Mouse (Mus musculus) E14TG2a.4 (cell line): ENCODE data around the gene Hspa1a.
"Not testable (repeated sequence)": the region's sequence is repeated elsewhere in the genome, so short reads cannot be mapped to it uniquely, and the experiment has no call there.

Experiments
- H3K27me3 ChIP-seq: 2 replicates; pipeline ENCODE4 v1.6.1; 2014; ENCODE audit warnings: low read length, control low read depth; ENCODE audit not compliant: insufficient read depth
- H3K36me3 ChIP-seq: 2 replicates; pipeline ENCODE4 v1.6.1; 2014; ENCODE audit warnings: low read length, control low read depth; ENCODE audit not compliant: insufficient read depth
- H3K4me1 ChIP-seq: replicated peaks from 2 replicates; pipeline ENCODE4 v1.6.1; 2014; ENCODE audit warnings: low read depth, low read length, control low read depth
- H3K4me3 ChIP-seq: replicated peaks from 2 replicates; pipeline ENCODE4 v1.5.1; 2014; ENCODE audit warnings: mild to moderate bottlenecking, low read length
- H3K9me3 ChIP-seq: 2 replicates; pipeline ENCODE4 v1.6.1; 2014; ENCODE audit warnings: low read length, control low read depth
- CTCF ChIP-seq: conservative IDR thresholded peaks from 2 replicates; pipeline ENCODE4 v1.5.1; 2014; ENCODE audit warnings: low read length
- NANOG ChIP-seq: IDR thresholded peaks from 2 replicates; pipeline ENCODE4 v1.6.1; 2014; ENCODE audit warnings: borderline replicate concordance, low read length, mixed read lengths
- POU5F1 ChIP-seq: IDR thresholded peaks from 2 replicates; pipeline ENCODE4 v1.6.1; 2014; ENCODE audit warnings: low read length, borderline replicate concordance

The Hspa1a gene

DNA sequence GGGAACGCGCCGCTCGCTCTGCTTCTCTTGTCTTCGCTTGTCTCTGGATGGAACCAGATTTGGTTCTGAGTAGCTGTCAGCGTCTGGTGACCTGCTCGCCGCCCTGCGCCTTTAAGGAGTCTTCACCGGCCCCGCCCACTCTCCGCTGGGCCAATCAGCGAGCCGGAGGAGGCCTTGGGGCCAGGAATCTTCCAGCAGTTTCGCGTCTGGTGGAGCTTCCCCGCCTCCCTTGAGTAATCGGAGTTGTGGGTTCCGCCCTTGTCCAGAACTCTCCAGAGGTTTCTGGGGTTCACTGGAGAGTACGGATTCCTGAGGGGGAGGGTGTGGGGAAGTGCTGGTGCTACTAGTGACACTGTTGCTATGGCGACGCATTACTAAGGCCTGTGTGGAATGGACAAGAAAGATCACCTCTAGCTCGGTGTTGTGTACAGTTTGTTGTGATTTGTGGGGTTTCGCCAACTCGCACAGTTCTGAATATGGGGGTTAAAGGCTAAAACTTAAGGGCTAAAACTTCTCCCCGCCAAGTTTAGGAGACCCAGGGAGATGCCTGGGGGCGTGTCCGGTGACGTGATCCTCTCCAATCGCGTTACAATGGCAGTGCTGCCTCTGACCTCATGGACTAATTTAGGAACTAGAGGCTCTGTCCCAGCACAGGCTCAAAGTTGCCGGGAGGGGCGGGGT is at the start of gene Hspa1a, which contains the start of gene Hspa1l:
Hspa1a (minus strand) TSS at position 88 of the 681 bp plus-strand sequence.
Hspa1l (plus strand) TSS at position 635 of the 681 bp plus-strand sequence.
- H3K4me3 ChIP-seq, result peak within 1 kb of the TSS; percentile 64
- H3K4me1 ChIP-seq, result peaks cover 21% of the 10 kb centered on the region
- peaks cover 64% of the 10 kb centered on the region for H3K27me3 ChIP-seq
- not testable (repeated sequence) for H3K36me3 ChIP-seq, H3K9me3 ChIP-seq

DNA sequence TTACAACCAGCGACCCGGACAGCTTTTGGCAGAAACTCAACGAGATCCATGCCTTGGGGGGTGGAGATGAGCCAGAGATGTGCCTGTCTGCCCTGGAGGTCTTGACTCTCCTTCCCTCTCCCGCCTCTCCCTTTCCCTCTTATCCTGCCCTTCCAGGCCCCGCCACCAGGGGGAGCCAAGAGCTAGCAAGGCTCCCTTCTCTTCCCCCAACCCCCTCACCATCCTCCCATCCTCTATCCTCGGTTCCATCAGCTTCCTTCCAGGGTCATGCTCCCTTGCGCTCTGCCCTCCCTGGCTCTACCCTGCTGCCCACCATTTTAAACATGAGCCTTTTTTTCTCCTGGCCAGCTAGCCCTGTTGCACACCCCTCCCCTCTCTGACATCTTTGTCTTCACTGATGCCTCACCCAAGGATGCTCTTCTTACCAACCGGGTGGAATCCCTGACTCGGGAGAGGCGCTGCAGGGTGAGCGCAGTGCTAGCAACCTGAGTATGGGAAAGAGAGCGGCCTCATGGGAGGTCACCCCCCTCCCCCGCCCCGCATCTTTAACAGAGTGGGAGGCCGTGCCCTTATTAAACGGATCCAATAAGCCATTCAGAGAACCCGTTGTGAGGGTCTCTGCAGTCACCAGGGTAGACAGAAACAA is 49.3 kb upstream of the Hspa1a start:
- Histone ChIP-seq H3K4me1 (peaks cover 77% of the 10 kb centered on the region), H3K9me3 (no peaks in the 10 kb centered on the region), H3K27me3 (peaks cover 22% of the 10 kb centered on the region), H3K36me3 (peaks cover 16% of the 10 kb centered on the region), H3K4me3 (peak overlapping the region; percentile 26; the same call in 1 of the 2 replicates)
- TF ChIP-seq NANOG, result no peak
- peak; percentile 93 for TF ChIP-seq CTCF
- no peak for TF ChIP-seq POU5F1

DNA sequence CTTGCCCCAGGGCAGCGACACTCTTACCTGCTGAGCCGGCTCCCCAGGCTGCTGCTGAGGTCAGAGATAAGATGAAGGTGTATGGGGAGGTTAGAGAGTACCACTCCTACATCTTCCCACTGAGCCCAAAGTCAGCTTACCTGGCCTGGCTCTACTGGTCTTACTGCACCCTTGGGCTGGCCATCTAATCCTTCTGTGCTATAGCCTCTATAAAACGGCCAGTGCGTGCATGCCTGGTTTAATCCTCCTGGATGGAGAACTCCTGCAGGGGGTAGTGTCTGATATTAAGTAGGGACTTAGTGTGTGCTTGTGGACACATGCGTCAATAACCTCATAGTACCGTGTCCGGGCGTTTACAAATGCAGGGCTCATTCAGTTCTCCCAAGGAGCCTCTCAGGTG is 48.6 kb upstream of the Hspa1a start:
- peaks cover 19% of the 10 kb centered on the region for H3K27me3 ChIP-seq
- peaks cover 77% of the 10 kb centered on the region for H3K4me1 ChIP-seq
- H3K4me3 ChIP-seq, result no peak overlapping the region
- peaks cover 24% of the 10 kb centered on the region for H3K36me3 ChIP-seq
- TF ChIP-seq POU5F1 (no peak), NANOG (no peak), CTCF (no peak)
- H3K9me3 ChIP-seq, result no peaks in the 10 kb centered on the region

DNA sequence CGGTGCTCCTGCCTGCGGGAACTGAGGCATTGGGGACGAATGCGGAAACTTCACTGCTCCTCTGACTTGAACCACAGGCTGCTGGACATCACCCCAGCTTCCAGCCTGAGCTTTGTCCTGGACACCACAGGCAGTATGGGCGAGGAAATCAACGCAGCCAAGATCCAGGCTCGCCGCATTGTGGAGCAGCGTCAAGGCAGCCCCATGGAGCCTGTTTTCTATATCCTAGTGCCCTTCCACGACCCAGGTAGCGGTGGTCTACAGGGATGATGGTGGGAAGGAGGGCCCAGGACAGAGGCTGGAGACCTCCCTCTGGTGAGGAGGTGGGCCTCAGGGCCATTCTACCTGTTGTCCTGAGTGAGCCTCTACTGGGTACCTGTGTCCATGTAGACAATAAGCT is 47.9 kb upstream of the Hspa1a start:
- H3K27me3 ChIP-seq, result peaks cover 19% of the 10 kb centered on the region
- H3K4me3 ChIP-seq, result peak overlapping the region; percentile 13; the same call in 1 of the 2 replicates
- TF ChIP-seq CTCF (no peak), NANOG (no peak), POU5F1 (no peak)
- H3K9me3 ChIP-seq, result no peaks in the 10 kb centered on the region
- H3K4me1 ChIP-seq, result peaks cover 80% of the 10 kb centered on the region
- peaks cover 30% of the 10 kb centered on the region for H3K36me3 ChIP-seq

DNA sequence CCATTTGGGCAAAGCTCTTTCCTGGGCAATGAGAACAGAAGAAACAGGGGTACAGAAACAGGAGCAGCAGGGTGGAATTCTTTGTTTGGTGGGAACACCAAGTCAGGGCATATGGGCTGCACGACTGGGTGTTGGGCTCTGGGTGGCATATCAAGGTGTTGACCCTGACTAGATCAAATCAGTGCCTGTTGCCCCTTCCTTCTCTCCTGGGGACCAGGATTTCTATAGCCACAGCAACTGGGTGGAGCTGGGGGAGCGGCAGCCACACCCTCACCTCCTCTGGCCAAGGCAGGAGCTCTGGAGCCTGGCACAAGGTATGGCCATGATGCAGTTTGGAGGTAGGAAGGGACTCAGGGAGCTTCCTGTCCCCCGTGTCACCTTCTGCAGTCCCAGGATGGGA is 46.2 kb upstream of the Hspa1a start:
- H3K9me3 ChIP-seq, result no peaks in the 10 kb centered on the region
- H3K4me3 ChIP-seq, result no peak overlapping the region
- H3K4me1 ChIP-seq, result peaks cover 91% of the 10 kb centered on the region
- TF ChIP-seq NANOG (no peak), POU5F1 (no peak), CTCF (no peak)
- peaks cover 47% of the 10 kb centered on the region for H3K36me3 ChIP-seq
- 0 out of 2 replicates have a peak, but pooled peaks cover 6% of the 10 kb centered on the region for H3K27me3 ChIP-seq

DNA sequence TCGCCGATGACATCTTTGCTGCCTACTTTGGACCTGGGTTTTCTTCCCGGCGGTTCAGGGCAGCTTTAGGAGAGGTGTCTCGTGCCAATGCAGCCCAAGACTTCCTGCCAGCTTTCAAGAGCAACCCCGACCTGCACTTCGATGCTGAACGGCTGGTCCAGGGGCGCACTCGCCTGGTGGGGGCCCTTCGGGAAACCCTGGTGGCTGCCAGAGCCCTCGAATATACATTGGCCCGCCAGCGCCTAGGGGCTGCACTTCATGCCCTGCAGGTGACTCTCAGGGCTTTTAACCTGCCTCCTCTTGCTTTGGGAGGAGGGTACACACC is 45.7 kb upstream of the Hspa1a start:
- Histone ChIP-seq H3K36me3 (peaks cover 52% of the 10 kb centered on the region), H3K9me3 (no peaks in the 10 kb centered on the region), H3K4me1 (peaks cover 94% of the 10 kb centered on the region), H3K27me3 (0 out of 2 replicates have a peak, but pooled peaks cover 5% of the 10 kb centered on the region), H3K4me3 (no peak overlapping the region)
- no peak for TF ChIP-seq NANOG

DNA sequence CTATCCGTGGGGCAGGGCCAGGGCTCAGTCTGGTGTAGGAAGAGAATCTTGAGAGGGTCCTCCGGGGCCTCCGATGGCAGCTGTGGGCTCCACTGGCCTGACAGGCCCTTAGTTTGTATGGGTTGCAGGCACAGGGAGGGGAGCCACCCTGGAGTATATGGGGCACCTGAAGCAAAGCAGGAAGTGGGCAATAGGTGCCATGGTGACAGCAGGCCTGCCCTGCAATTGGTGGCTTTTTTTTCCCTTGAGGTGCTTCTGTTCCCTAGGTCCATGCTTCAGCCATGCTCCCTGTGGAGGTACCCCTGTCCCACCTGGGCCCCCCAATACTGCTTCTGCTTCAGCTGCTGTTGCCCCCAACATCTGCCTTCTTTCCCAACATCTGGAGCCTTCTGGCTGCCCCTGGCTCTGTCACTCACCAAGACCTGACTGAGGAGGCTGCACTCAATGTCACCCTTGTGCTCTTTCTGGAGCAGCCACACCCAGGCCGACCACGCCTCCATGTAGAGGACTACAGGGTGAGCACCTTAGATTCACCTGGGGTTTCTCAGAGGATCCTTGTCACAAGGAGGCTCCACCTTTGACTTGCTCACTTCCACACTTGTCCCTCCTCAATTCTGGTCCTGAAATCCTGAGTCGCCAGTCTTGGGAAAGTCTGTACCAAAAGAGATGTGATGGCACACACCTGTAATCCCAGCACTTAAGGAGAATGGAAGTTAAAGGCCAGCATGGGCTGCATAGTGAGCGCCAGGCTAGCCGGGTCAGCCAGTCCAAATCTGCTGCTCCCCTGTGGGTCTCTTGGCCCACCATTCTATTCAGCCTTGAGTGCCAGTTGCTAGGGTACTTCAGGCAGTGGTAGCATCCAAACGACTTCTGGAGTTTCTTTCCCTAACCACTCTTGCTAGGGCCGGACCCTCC is 45.1 kb upstream of the Hspa1a start:
- Histone ChIP-seq H3K9me3 (no peaks in the 10 kb centered on the region), H3K4me3 (peak overlapping the region; percentile 23; the same call in 1 of the 2 replicates), H3K4me1 (peaks cover 94% of the 10 kb centered on the region), H3K27me3 (0 out of 2 replicates have a peak, but pooled peaks cover 5% of the 10 kb centered on the region), H3K36me3 (peaks cover 59% of the 10 kb centered on the region)
- TF ChIP-seq NANOG (no peak), CTCF (no peak), POU5F1 (no peak)

DNA sequence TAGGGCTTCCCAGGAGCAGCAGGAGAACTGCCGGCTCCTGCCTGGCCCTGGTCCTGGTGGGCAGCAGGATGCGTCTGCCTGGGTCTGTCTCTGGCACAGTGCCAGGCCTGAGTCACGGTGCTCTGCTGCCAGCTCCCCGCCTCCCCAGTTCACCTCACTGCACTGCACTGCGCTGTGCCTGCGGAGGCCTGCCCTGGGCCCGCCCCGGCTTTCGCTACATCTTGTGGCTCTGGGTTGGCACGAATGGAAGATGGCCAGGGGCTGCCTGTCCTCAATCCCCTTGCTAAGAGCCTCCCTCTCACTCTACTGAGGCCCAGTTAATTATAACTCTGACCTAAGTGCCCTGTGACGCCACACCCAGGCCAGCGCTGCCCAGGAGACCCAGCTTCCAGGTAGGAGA is 44.4 kb upstream of the Hspa1a start, which contains the start of gene Vwa7:
Vwa7 (plus strand) TSS at position 204 of the 400 bp plus-strand sequence.
- TF ChIP-seq POU5F1 (no peak), NANOG (no peak), CTCF (no peak)
- peaks cover 65% of the 10 kb centered on the region for H3K36me3 ChIP-seq
- H3K9me3 ChIP-seq, result no peaks in the 10 kb centered on the region
- peak within 1 kb of the TSS; percentile 61 for H3K4me3 ChIP-seq
- H3K27me3 ChIP-seq, result 0 out of 2 replicates have a peak, but pooled peaks cover 5% of the 10 kb centered on the region
- peaks cover 94% of the 10 kb centered on the region for H3K4me1 ChIP-seq
